ENCODE assay signal across 19 mouse cellular contexts in the genomic region with DNA sequence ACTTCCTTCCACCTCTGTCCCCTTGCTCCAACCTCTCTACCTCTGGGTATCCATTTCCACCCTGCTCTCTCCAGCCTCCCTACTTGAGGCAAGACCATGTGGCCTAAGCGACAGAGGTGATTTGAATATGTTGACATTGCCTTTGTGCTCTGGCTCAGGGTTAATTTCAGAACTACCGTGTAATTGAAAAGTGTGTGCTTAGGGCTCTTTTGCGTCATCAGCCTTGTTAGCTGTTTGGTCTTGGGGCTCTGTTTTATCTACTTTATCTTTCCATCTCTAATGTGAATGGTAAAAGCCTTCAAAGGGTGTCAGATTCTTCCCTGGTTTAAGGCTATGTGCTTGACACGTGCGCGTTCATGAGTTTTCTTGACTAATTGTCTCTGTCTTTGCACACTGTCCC.
"Had no signal": no experiment of that assay in that cellular context is flagged by ENCODE, and none has a peak within 500 bp of the region (broad histone marks: within the 10 kb centered on the region; RNA-seq: fewer than 3 reads in every experiment).

No protein-coding gene starts in this region.

- DNase-seq: lung, adult 18-20 months; lung, embryonic 14.5 days; lung, postnatal 14 days; lung, postnatal 4 days; midbrain, embryonic 14.5 days; retina, postnatal 1 day; right cerebral cortex, adult 18-20 months; right cerebral cortex, postnatal 25 days; right cerebral cortex, postnatal 4 days; spleen, adult 18-20 months; thymus, adult 18-20 months; thymus, postnatal 14 days; thymus, postnatal 36 days had no signal

- H3K4me2 ChIP-seq: lung, embryonic 14.5 days; midbrain, embryonic 12.5 days; neural tube, embryonic 13.5 days; neural tube, embryonic 15.5 days had no signal

- H3K4me3 ChIP-seq: midbrain, embryonic 10.5 days; midbrain, embryonic 12.5 days; myocyte; neural tube, embryonic 13.5 days; neural tube, embryonic 15.5 days had no signal

- H3K9ac ChIP-seq: lung, embryonic 14.5 days; midbrain, embryonic 12.5 days; neural tube, embryonic 13.5 days; neural tube, embryonic 15.5 days had no signal

- ATAC-seq: midbrain, embryonic 16.5 days had no signal

- H3K4me1 ChIP-seq: neural tube, embryonic 13.5 days; neural tube, embryonic 15.5 days had no signal

- H3K9me3 ChIP-seq: midbrain, embryonic 10.5 days; midbrain, embryonic 12.5 days; neural tube, embryonic 13.5 days; neural tube, embryonic 15.5 days had no signal

- H3K27me3 ChIP-seq: neural tube, embryonic 13.5 days had no signal

- H3K27ac ChIP-seq: midbrain, embryonic 10.5 days; midbrain, embryonic 12.5 days; neural tube, embryonic 13.5 days; neural tube, embryonic 15.5 days had no signal

- H3K36me3 ChIP-seq: midbrain, embryonic 10.5 days; midbrain, embryonic 12.5 days; neural tube, embryonic 13.5 days; neural tube, embryonic 15.5 days had no signal
